Mouse (Mus musculus) hindbrain, embryonic 13.5 days (tissue): ENCODE results near the gene Dnajc7. TPM values are rescaled to one million over a fixed set of nuclear protein-coding genes. Genes with fewer than 3 reads are reported as not detected.
A peak's percentile ranks its signal among the peaks of the same experiment; 100 is the strongest.
"Not testable (repeated sequence)": the region's sequence is repeated elsewhere in the genome, so short reads cannot be mapped to it uniquely, and the experiment has no call there.

Experiments used
- ATAC-seq: fragments of 200-750 bp; cut with Nextera tagmentation; 2 replicates; pipeline ENCODE4 v1.8.0; 2017; ENCODE audit warnings: moderate TSS enrichment; ENCODE audit not compliant: low FRiP score
- H3K27ac ChIP-seq: fragments of 300-500 bp; sonication (generic); 2 replicates; pipeline ENCODE4 v1.5.1; 2015; ENCODE audit warnings: inconsistent platforms, mild to moderate bottlenecking, moderate library complexity
- H3K27me3 ChIP-seq: fragments of 300-500 bp; sonication (generic); 2 replicates; pipeline ENCODE4 v1.6.1; 2015; ENCODE audit warnings: mild to moderate bottlenecking, inconsistent platforms
- H3K36me3 ChIP-seq: fragments of 300-500 bp; sonication (generic); 2 replicates; pipeline ENCODE4 v1.6.1; 2015; ENCODE audit warnings: mild to moderate bottlenecking, inconsistent platforms
- H3K4me1 ChIP-seq: fragments of 300-500 bp; sonication (generic); replicated peaks from 2 replicates; pipeline ENCODE4 v1.6.1; 2015; ENCODE audit warnings: inconsistent platforms
- H3K4me2 ChIP-seq: fragments of 300-500 bp; sonication (generic); 2 replicates; pipeline ENCODE4 v1.6.1; 2015; ENCODE audit warnings: inconsistent platforms, mild to moderate bottlenecking, moderate library complexity
- H3K4me3 ChIP-seq: fragments of 300-500 bp; sonication (generic); 2 replicates; pipeline ENCODE4 v1.5.1; 2015; ENCODE audit warnings: mild to moderate bottlenecking, inconsistent platforms
- H3K9ac ChIP-seq: fragments of 300-500 bp; sonication (generic); 2 replicates; pipeline ENCODE4 v1.6.1; 2015; ENCODE audit warnings: mild to moderate bottlenecking, inconsistent platforms
- H3K9me3 ChIP-seq: fragments of 300-500 bp; sonication (generic); 2 replicates; pipeline ENCODE4 v1.6.1; 2016; ENCODE audit warnings: inconsistent platforms
- WGBS: fragments of 180-500 bp; shearing (Covaris S2); methylation state at CpG from one replicate; pipeline ENCODE4 v1.1.7; 2015; 5-methylcytosine and 5-hydroxymethylcytosine counted together
- polyA plus RNA-seq: library from polyadenylated mRNA; unstranded; fragments of >200 nt; fragmentation: Nextera tagmentation; extraction: Ambion mirVana; gene quantifications from 2 replicates; pipeline ENCODE4 v1.2.1, GENCODE M21; 2015

Dnajc7 gene
- 308 and 315 TPM in 2 replicates for polyA plus RNA-seq

GRCm38 (mm10) chr11:100619982-100620381 is at the start of gene Dnajc7:
Dnajc7 (minus strand) TSS chr11:100620168.
- Histone ChIP-seq H3K4me3 (peak within 1 kb of the TSS; percentile 88), H3K4me2 (peak within 1 kb of the TSS; percentile 78), H3K9me3 (no peaks in the 10 kb centered on the region), H3K9ac (peak within 1 kb of the TSS; percentile 93), H3K27me3 (no peaks in the 10 kb centered on the region), H3K4me1 (peaks cover 48% of the 10 kb centered on the region), H3K36me3 (peaks cover 6% of the 10 kb centered on the region), H3K27ac (peak within 1 kb of the TSS; percentile 97)
- 5% methylated on average over 11 of the region's 11 CpGs for WGBS
- no peak; the same call in 1 of the 2 replicates for ATAC-seq

DNA sequence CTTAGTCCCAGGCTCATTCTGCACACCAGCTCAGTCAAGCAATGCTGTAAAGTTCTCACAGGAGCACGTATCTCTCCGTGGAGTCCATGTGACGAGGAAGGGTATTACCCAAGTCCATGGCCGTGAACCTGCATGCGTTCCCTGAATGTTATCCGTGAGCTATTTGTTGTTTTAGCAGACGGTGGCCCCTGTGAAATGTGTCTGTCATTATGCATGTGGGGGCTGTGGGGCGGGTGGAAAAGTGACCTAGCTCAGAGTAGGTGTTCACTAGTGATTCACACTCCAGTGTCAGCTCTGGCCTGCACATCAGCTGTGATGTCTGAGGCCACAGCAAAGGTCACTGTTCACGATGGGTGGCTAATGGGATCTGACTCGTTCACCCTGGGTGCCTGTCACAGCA is 39.8 kb upstream of the Dnajc7 start:
- Histone ChIP-seq H3K36me3 (no peaks in the 10 kb centered on the region), H3K27me3 (no peaks in the 10 kb centered on the region), H3K9ac (no peak overlapping the region), H3K4me1 (peaks cover 7% of the 10 kb centered on the region), H3K4me2 (no peak overlapping the region), H3K27ac (no peak overlapping the region), H3K4me3 (no peak overlapping the region), H3K9me3 (no peaks in the 10 kb centered on the region)
- ATAC-seq, result no peak
- 77% methylated on average over 10 of the region's 10 CpGs for WGBS

GRCm38 (mm10) chr11:100656458-100656857 is 36.5 kb upstream of the Dnajc7 start:
- no peak overlapping the region for H3K4me3 ChIP-seq
- no peaks in the 10 kb centered on the region for H3K9me3 ChIP-seq
- no peak overlapping the region for H3K4me2 ChIP-seq
- H3K4me1 ChIP-seq, result peaks cover 10% of the 10 kb centered on the region
- 9% methylated on average over 6 of the region's 6 CpGs for WGBS
- H3K36me3 ChIP-seq, result no peaks in the 10 kb centered on the region
- no peak overlapping the region for H3K27ac ChIP-seq
- peaks cover 9% of the 10 kb centered on the region; the same call in 1 of the 2 replicates for H3K27me3 ChIP-seq
- no peak for ATAC-seq
- H3K9ac ChIP-seq, result no peak overlapping the region

DNA sequence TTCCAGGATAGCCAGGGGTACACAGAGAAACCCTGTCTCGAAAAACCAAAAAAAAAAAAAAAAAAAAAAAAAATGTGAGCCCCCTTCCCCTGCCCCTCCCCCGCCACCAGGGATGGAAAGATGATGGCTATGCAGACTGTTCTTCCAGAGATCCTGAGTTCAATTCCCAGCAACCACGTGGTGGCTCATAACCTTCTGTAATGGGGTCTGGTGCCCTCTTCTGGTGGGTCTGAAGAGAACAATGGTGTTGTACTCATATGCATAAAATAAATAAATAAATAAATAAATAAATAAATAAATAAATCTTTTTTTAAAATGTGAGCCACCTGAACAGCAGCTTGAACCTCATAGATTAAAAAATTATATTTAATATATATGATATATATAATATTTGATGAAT is 35.6 kb upstream of the Dnajc7 start:
- H3K4me1 ChIP-seq, result peaks cover 11% of the 10 kb centered on the region
- not testable (repeated sequence) for H3K27ac ChIP-seq, ATAC-seq, H3K9ac ChIP-seq, H3K4me2 ChIP-seq, H3K9me3 ChIP-seq, H3K36me3 ChIP-seq, H3K4me3 ChIP-seq
- 63% methylated on average over 3 of the region's 3 CpGs for WGBS
- peaks cover 17% of the 10 kb centered on the region for H3K27me3 ChIP-seq

DNA sequence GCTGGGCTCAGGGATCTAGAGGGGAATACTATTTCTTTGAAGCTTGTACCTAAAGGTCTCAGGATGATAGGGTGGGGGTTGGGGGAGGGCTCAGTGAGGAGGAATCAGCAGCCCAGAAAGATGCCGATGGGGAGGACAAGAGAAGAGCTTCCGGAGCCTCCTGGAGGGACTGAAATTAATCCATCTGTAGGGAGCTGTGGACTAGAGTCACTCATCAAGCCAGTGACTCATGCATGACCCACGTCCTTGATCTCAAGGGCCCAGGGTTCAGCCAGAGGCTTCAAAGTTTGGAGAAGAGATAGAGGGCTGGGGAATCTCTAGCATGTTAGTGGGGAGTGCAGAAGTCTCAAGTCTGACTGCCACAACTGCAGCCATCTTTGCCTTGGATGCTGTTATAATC is 31.8 kb upstream of the Dnajc7 start:
- 25% methylated on average over 3 of the region's 3 CpGs for WGBS

DNA sequence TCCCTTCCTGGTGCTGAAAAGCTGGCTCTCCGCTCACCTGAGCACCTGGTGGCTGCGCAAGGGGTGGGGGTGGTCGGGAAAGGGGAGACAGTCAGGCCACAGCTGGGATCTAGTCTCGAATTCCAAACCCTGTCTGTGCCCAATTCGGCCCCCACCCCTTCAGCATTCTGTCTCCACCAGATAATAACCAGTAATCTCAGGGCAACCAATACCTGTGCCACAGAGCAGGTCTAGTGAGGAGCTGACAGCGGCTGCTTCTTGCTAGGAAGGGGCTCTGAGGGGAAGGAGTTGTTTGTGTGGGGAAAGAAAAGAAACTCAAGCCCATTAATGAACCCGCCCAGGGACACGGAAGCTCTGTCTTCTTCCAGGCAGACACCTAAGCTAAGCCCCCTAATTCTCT is 31.2 kb upstream of the Dnajc7 start:
- Histone ChIP-seq H3K4me2 (no peak overlapping the region), H3K27ac (no peak overlapping the region), H3K27me3 (peaks cover 43% of the 10 kb centered on the region), H3K9ac (no peak overlapping the region), H3K9me3 (no peaks in the 10 kb centered on the region), H3K36me3 (no peaks in the 10 kb centered on the region), H3K4me1 (peaks cover 6% of the 10 kb centered on the region), H3K4me3 (no peak overlapping the region)
- ATAC-seq, result no peak
- 18% methylated on average over 8 of the region's 8 CpGs for WGBS

More for the DNA sequence above, 31.8 kb upstream of the Dnajc7 start:
- no peaks in the 10 kb centered on the region for H3K9me3 ChIP-seq
- no peak overlapping the region for H3K4me2 ChIP-seq
- no peak overlapping the region for H3K27ac ChIP-seq
- ATAC-seq, result no peak
- H3K27me3 ChIP-seq, result peaks cover 43% of the 10 kb centered on the region
- no peaks in the 10 kb centered on the region for H3K36me3 ChIP-seq
- no peak overlapping the region for H3K4me3 ChIP-seq
- H3K4me1 ChIP-seq, result peaks cover 11% of the 10 kb centered on the region
- H3K9ac ChIP-seq, result no peak overlapping the region

DNA sequence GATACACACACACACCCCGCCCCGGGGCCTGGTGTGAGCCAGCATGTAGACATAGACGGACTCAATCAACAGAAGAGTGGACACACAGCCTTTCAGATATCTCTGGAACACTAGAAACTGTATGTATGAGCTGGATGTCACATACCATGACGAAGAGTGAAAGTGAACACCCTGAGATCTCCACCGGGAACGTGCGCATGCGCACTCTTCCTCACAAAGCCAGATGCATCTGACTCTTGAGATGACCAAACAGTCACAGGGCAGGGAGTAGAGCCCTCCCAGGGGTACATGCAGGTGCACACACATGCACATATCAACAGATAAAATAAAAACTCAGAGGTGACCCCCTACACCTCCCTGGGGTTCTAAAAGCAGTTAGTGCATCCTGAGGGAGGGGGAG is 28.4 kb upstream of the Dnajc7 start:
- no peak overlapping the region for H3K4me3 ChIP-seq
- ATAC-seq, result no peak
- no peak overlapping the region for H3K4me2 ChIP-seq
- H3K9ac ChIP-seq, result no peak overlapping the region
- no peaks in the 10 kb centered on the region for H3K36me3 ChIP-seq
- 90% methylated on average over 8 of the region's 8 CpGs for WGBS
- H3K4me1 ChIP-seq, result peaks cover 11% of the 10 kb centered on the region
- H3K27me3 ChIP-seq, result peaks cover 42% of the 10 kb centered on the region
- H3K27ac ChIP-seq, result no peak overlapping the region
- H3K9me3 ChIP-seq, result no peaks in the 10 kb centered on the region

- Histone ChIP-seq H3K9ac (no peak overlapping the region), H3K27ac (no peak overlapping the region), H3K4me3 (no peak overlapping the region), H3K36me3 (no peaks in the 10 kb centered on the region), H3K4me2 (no peak overlapping the region), H3K9me3 (no peaks in the 10 kb centered on the region), H3K4me1 (peaks cover 7% of the 10 kb centered on the region), H3K27me3 (peaks cover 35% of the 10 kb centered on the region)
- WGBS, result 0% methylated on average over 1 of the region's 1 CpGs
- no peak for ATAC-seq
Observed at GRCm38 (mm10) chr11:100646265-100646664, 26.3 kb upstream of the Dnajc7 start.

GRCm38 (mm10) chr11:100643612-100644575 is 23.9 kb upstream of the Dnajc7 start:
- H3K9ac ChIP-seq, result no peak overlapping the region
- no peak overlapping the region for H3K4me2 ChIP-seq
- H3K4me1 ChIP-seq, result peaks cover 18% of the 10 kb centered on the region
- WGBS, result 63% methylated on average over 15 of the region's 15 CpGs
- H3K27me3 ChIP-seq, result peaks cover 38% of the 10 kb centered on the region
- H3K27ac ChIP-seq, result peak overlapping the region; percentile 8; the same call in 1 of the 2 replicates
- no peak overlapping the region for H3K4me3 ChIP-seq
- H3K36me3 ChIP-seq, result no peaks in the 10 kb centered on the region
- ATAC-seq, result no peak
- H3K9me3 ChIP-seq, result no peaks in the 10 kb centered on the region

- 0 out of 2 replicates have a peak overlapping the region, but pooled peaks have one; percentile 44 for H3K27ac ChIP-seq
- 9% methylated on average over 52 of the region's 52 CpGs for WGBS
- peaks cover 18% of the 10 kb centered on the region for H3K4me1 ChIP-seq
- H3K36me3 ChIP-seq, result no peaks in the 10 kb centered on the region
- H3K4me3 ChIP-seq, result peak overlapping the region; percentile 44
- H3K27me3 ChIP-seq, result peaks cover 42% of the 10 kb centered on the region
- ATAC-seq, result peak; percentile 57
- no peaks in the 10 kb centered on the region for H3K9me3 ChIP-seq
- peak overlapping the region; percentile 69 for H3K9ac ChIP-seq
- H3K4me2 ChIP-seq, result peak overlapping the region; percentile 73
Observed at GRCm38 (mm10) chr11:100640159-100640906, 20.4 kb upstream of the Dnajc7 start.

- no peak overlapping the region for H3K4me2 ChIP-seq
- H3K9me3 ChIP-seq, result no peaks in the 10 kb centered on the region
- peaks cover 35% of the 10 kb centered on the region for H3K27me3 ChIP-seq
- H3K36me3 ChIP-seq, result no peaks in the 10 kb centered on the region
- 70% methylated on average over 7 of the region's 7 CpGs for WGBS
- no peak overlapping the region for H3K4me3 ChIP-seq
- ATAC-seq, result no peak
- peaks cover 7% of the 10 kb centered on the region; the same call in 1 of the 2 replicates for H3K4me1 ChIP-seq
- H3K9ac ChIP-seq, result no peak overlapping the region
- H3K27ac ChIP-seq, result no peak overlapping the region
Observed at GRCm38 (mm10) chr11:100634530-100634929, 14.6 kb upstream of the Dnajc7 start.

- H3K4me3 ChIP-seq, result no peak overlapping the region
- peaks cover 13% of the 10 kb centered on the region for H3K27me3 ChIP-seq
- peaks cover 32% of the 10 kb centered on the region for H3K36me3 ChIP-seq
- H3K4me1 ChIP-seq, result peaks cover 31% of the 10 kb centered on the region
- H3K9me3 ChIP-seq, result no peaks in the 10 kb centered on the region
- H3K9ac ChIP-seq, result peak overlapping the region; percentile 62
- peak overlapping the region; percentile 70 for H3K27ac ChIP-seq
- H3K4me2 ChIP-seq, result no peak overlapping the region
- no peak for ATAC-seq
- 46% methylated on average over 13 of the region's 13 CpGs for WGBS
Observed at GRCm38 (mm10) chr11:100628862-100629352, 8.9 kb upstream of the Dnajc7 start.
